Mouse (Mus musculus): ENCODE measurements around the gene Mccc2.

DNA sequence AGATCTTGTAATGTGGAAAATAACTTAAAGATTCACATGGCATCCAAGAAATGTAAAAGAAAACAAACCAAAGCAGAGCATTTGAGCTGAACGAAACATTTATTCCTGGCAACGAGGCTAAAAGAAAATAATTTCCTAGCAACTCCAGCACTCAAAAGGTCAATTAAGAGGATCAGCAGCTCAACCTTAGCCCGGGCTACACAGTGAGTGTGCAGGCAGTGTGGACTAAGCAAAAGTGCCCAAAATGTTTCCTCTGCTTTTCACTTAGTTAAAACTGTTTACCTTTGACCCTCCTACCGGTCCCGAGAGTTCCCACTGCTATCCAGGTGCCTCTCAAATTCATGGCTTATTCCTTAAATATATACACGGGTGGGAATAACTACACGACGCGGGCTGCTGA is 1.5 kb upstream of the Mccc2 start:
- TF ChIP-seq EP300 (IDR thresholded peaks at IDR 0.05; ENCODE audit: low read depth): no peak
- TF ChIP-seq CTCF (IDR thresholded peaks at IDR 0.05; ENCODE audit: low read depth): no peak

Data from liver, embryonic 14.5 days (tissue).